Mouse (Mus musculus): Measurements from ENCODE around the gene Nr2c1.

Nr2c1 gene

GRCm38 (mm10) chr10:94210718-94211618 lies 63.1 kb downstream of the Nr2c1 start:
- no peak for DNase-seq

GRCm38 (mm10) chr10:94211725-94212124 lies 63.9 kb downstream of the Nr2c1 start:
- no peak for DNase-seq

GRCm38 (mm10) chr10:94225026-94225750 lies 77.4 kb downstream of the Nr2c1 start:
- no peak for DNase-seq

- DNase-seq = no peak
Observed at GRCm38 (mm10) chr10:94230172-94230981, 82.6 kb downstream of the Nr2c1 start.

GRCm38 (mm10) chr10:94231025-94231424 lies 83.2 kb downstream of the Nr2c1 start:
- no peak for DNase-seq

- DNase-seq = no peak
Observed at GRCm38 (mm10) chr10:94235200-94235599, 87.4 kb downstream of the Nr2c1 start.

- DNase-seq = peak; percentile 46 to 71
Observed at GRCm38 (mm10) chr10:94241346-94241745, 93.5 kb downstream of the Nr2c1 start.
